Mouse (Mus musculus) retina, adult 2 months (tissue): ENCODE data around the gene Ankrd42.

Source experiments
- DNase-seq: peaks from one replicate; pipeline ENCODE4 v3.0.0-alpha.2; 2012; ENCODE audit warnings: low read depth, low spot score

Ankrd42 gene

DNA sequence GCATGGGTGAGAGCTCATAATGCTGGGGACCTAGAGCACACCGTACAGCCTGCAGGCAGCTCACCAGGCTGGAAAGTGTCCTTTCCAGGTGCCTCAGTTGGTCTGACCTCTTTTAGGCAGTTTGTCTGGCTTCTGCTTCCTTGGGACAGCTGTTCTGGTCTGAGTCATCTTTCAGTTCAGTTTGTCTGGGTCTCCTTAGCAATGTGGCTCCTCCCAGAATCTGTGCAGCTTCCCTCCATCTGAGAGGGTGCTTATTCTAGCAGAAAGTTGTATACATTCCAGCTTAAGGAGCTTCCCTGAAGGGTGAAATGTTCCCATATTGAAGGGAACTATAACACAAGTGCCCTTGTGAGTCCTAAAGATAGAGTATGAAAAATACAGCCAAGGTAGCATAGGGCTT lies 70.2 kb downstream of the Ankrd42 start:
- no peak for DNase-seq

DNA sequence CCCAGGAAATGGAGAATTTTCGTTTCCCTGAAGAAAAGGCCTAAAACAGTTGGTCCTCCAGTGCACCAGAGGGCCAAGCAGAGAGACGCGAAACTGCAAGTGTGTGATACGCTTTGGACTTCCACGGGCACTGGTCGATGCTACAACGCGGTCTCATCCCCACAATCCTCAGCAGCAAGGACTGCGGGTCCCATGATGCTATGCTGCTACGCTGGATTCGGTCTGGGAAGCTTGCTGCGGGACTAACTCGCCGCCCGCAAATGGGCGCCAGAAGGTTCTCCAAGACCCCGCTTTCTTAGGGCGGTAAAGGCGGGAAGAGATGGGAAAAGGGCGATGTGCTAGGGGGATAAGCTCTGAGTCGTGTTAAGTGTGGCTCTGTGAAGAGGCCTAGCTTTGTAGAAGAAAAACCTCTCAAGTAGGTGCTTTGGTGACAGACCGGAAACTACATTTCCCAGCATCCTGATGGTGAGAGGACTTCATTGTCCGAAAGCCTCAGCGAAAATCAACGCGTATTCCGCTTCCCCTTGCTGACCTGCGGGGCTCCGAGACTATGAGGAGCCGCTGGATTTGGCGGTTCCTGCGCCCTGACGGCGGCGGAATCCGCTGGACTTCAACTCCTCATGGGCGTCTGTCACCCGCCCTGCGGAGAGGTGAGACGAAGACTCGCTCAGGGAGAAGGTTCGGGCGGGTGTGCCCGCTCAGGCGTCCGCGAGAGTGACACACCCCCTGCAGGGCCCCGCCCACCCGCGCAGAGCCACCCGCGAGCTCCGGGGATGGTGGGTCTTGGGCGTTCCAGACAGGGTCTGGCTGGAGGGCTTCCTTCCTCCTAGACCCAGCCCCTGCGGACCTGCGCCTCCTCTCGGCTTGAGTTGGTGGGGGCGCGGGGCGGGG lies 75.7 kb downstream of the Ankrd42 start, which contains the start of gene Ccdc90b:
Gene Ccdc90b (plus strand): TSS at position 164 of the 891 bp plus-strand sequence.
- DNase-seq = peak; percentile 90

DNA sequence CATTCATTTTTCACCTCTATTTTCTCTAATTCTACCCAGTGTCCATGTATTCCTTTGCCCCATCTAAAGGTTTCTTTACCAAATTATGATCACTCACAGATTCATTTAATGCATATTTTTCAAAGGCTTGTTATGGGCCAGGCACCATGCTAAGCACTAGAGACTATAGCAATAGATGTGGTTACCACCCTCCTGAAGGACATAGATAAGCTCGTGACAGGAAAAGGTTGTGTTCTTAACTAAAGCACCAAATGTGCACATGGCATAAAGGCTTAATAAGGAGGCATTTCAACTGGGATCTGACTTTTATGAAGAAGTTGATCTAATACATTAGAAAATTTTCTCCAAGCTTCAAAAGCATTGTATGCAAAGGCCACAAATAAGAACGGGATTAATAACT lies 78.2 kb downstream of the Ankrd42 start:
- no peak for DNase-seq

DNA sequence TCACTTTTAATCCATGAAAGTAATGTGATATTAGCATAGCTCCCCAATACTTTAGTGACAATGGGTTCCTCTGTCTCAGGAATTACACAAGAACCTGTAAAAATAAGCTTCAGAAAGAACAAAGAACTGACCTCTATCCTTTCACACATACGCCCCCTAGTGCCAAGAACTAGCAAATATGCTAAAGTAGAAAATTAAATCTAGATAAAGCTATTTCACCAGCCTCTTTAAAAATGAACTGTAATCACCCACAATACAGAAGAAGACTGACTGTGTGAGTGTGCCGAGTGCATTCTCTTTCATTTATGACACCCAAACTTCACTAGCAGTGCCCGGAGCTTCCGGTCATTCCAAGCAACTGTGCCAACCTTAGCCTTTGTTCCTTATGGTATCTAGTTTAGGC lies 86.0 kb downstream of the Ankrd42 start:
- no peak for DNase-seq

DNA sequence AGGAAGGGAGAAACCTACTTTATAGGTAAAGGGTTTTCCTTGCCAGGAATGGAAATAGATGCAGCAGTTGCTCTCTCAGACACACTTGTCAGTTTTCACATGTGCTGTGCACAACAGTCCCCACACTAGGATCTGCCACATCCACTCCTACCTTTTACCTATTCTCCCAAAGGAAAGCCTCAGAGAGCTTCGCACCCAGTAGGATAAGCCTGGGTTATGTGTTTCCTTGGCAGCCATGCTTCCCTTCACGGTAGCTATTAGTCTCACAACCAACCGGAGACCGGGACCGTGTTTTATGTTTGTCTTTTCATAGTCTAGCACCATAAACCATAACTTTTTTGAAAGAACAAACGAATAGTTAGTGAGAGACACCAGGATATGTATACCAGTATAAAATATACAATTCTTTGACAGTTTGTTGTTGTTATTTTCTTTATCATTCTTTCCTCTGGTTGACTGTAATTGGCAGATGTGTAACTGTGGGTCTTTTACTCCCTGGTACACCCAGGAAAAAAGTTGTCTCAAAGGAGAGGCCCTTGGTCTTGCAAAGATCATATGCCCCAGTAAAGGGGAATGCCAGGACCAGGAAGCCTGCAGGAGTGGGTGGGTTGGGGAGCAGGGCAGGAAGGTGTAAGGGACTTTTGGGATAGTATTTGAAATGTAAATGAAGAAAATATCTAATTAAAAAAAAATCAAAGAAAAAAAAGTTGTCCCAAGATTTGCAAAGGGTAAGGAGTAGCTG lies 86.5 kb downstream of the Ankrd42 start:
- DNase-seq = no peak

DNA sequence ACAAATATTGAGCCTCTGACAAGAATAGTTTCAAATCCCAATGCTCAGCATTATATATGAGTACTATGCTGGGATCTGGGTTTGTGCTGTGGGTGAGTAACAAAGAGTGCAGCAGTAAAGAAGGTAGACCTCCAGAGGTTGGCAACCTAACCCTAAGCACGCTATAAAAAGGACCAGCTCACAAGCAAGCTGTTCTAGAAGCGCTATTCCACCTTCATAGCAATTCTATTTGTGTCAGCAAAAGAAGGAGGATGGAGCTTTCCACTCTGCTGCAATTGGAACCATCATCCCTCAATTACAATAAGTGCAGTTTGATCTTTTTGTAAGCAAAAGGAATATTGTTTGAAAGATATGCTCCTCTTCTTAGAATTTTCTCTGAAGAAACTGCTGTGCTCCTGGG lies 90.2 kb downstream of the Ankrd42 start:
- DNase-seq = no peak

DNA sequence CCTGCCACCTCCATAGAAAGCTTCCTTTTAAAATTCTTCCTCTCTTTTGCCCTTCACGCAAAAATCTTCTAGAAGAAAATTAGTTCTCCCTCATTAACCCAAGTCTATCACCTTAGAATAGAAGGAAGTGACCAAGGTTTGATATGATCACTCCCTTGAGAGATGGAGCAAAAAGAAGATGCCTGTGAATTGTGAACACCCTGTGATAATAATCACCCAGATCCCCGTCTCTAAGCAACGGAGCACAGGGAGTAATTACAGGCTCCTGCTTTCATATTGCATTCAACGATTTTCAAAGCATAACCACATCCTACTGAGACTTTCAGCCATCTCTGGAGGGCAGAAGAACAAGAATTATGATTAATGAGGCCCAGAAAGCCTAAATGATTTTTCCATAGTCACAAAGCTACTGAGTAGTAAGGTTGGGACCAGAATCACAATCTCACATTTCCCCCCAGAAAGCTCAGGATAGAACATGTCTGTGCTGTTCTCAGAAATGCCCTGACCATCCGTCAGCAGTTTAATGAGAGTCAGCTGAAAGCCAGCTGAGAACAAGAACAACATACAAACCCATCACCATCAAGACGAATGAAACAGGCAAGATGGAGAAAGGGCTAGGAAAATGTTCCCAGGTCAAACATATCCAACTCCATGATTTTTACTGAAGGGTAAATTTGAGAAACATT lies 104.4 kb downstream of the Ankrd42 start:
- no peak for DNase-seq
